Mouse (Mus musculus) large intestine, adult 2 months (tissue): ENCODE results near the gene Bloc1s3. TPM values are rescaled to one million over a fixed set of nuclear protein-coding genes. Genes with fewer than 3 reads are reported as not detected.

Source experiments
- DNase-seq: peaks from one replicate; pipeline ENCODE4 v3.0.0-alpha.2; 2012; ENCODE audit warnings: low read depth, low spot score
- WGBS: fragments of 180-500 bp; shearing (Covaris S2); methylation state at CpG from one replicate; pipeline ENCODE4 v1.1.7; 2018; 5-methylcytosine and 5-hydroxymethylcytosine counted together
- polyA plus RNA-seq: library from polyadenylated mRNA; depleted of rRNA; stranded (reverse); fragments of >200 nt; gene quantifications from 2 replicates; pipeline ENCODE4 v1.2.3, GENCODE M21; 2012; rRNA removed

Gene Bloc1s3
- polyA plus RNA-seq, 1 experiment, result 8.3 TPM

DNA sequence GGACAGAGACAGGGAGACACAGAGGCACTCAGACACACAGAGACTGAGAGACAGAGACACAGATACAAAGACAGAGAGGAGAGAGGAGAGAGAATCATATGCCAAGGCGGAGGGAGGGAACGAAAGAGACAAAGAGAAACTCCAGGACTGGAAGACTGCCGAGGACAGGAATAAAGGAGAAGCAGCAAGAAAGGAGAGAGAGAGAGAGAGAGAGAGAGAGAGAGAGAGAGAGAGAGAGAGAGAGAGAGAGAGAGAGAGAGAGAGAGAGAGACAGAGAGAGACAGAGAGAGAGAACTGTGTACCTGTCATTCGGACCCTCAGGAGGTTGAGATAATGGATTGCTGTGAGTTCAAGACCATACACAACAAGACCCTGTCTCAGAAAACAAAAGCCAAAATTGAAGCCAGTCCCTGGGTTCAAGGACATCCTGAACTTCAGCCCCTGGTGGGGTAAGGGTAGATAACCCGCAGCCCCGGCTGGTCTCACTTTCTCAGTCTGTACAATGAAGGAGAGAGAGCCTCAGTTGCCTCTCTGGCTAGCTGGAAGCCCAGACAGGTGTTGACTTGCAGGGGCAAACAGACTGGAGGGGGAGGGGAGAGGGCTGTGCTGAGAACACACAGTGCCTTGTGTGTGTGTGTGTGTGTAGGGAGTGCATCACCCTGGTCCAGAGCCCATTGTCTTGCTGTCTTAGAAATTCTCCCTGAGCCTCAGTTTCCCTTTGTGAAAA lies 48.9 kb downstream of the Bloc1s3 start:
- 32% methylated on average over 6 of the region's 6 CpGs for WGBS
- DNase-seq, result no peak

DNA sequence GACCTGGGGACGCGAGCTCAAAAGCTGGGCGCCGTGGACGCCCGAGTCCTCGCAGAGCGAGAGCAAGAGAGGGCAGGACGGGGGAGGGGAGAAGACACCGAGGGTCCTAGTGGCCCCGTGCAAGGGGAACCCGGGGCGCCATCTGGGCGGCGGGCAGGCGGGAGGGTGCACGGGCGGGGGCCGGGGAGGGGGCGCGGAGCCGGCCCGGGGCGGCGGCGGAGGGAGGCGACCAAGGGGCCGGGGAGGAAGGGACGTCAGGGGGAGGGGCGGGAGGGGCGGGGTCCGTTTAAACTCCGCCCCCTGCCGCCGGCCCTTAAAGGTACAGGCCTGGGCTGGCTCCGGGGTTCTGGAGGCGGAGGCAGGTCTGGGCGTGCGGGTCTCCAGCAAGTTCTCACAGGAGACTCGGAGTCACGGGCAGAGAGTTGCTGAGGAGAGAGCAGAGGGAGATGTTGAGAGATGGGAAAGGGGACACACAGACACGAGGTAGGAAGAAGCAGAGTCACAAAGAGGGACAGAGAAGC lies 49.5 kb downstream of the Bloc1s3 start, which contains the start of gene Mark4:
Gene Mark4 (minus strand): TSS at position 231 of the 521 bp plus-strand sequence.
- peak; percentile 29 for DNase-seq
- 1% methylated on average over 38 of the region's 42 CpGs for WGBS

DNA sequence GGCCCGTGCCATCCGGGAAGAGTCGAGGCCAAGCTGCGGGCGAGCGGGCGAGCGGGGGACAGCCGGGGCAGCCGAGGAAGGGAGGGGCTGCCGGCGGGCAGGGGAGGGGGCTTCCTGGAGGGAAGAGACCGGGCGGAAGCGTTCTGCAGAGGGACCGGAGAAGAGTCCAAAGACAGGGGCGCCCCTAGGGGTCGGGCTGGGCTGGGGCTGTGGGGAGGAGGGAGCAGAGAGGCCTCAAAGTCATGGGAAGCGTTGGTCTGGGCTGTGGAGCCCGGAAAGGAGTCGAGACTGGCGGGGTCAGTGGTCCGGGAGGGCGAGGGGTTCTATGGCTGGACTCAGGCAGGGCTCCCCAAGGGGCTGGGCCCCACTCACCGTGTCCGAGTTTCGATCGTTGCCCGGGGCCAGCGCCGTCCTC lies 50.1 kb downstream of the Bloc1s3 start:
- WGBS, result under 1% methylated on average over 31 of the region's 31 CpGs
- DNase-seq, result no peak

DNA sequence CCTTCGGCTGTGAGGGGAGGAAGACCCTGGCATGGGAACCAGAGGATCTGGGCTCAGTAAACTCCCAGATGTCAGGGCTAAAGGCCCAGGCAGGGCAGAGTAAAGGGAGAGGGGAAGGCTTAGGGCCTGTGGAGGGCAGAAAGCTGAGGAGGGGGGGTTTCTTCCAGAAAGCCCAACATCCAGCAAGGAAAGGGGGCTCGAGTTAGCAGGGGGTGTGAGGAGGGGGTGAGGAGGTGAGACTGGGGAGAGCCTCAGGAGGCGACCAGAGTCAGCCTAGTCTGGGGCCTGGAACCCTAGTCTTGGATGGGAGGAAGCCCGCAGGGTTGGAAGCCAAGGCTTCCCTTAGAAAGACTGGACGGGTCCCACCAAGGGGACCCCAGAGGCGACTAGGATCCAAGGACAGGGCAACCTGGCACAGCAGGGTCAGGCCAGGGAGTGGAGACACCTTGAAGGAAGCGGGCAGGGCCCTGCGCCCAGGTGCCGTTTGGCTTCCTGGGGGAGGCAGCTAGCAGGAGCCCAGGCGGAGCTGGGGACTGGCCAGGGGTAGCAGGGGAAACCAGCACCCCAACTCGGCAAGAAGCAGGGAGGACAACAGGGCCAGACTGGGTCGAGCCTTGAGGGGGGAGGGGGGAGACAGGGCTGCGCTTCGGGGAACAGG lies 50.6 kb downstream of the Bloc1s3 start:
- WGBS, result 11% methylated on average over 14 of the region's 14 CpGs
- DNase-seq, result no peak

DNA sequence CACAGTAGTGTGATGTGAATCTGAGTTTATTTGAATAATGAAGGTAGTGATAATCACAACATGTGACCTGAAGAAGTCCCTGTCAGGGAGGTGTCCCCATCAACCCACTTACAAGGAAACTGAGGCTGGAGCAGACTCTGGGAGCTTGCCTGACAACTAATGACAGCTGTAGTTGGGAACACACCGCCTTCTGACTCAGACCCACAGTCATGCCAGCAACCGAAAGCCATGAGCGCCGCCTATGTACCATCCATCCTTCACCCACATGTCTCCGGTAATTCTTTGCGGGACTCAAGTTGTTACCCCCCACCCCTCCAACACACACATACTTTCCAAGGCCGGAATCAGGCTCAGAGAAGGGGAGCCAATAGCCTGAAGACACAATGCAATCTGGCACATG lies 51.5 kb downstream of the Bloc1s3 start:
- WGBS, result 89% methylated on average over 7 of the region's 7 CpGs

DNA sequence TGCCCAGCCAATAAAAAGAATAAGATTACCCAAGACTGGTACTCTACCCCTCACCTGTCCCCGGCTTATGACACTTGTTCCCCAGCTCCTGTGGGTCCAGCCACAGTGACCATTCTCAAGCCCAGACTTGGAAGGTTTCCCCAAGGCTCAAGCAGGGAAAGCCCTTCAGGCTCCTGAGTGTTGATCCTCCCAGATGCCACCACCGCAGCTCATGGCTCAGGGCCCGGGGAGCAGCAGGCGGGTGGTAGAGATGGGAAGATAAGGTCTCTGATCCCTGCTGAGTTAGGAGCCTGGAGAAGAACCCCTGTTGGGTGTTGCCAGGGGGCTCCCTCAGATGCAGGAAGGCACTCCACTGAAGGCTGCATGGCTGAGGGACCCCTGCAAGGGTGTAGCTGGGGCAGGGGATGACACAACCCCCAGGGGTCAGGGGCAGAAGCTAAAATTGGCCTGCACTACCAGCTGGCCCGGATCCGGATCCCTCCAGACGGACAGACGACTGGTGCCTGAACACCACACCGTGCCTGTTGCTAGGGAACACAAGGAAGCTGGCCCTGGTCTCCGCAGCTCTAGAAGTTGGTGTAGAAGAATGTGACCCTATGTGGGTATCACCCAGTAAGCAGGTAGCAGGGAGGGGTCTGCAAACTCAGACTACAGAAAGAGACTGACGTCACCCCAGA lies 52.2 kb downstream of the Bloc1s3 start:
- 77% methylated on average over 11 of the region's 11 CpGs for WGBS
- no peak for DNase-seq

More for the DNA sequence above, 51.5 kb downstream of the Bloc1s3 start:
- no peak for DNase-seq

DNA sequence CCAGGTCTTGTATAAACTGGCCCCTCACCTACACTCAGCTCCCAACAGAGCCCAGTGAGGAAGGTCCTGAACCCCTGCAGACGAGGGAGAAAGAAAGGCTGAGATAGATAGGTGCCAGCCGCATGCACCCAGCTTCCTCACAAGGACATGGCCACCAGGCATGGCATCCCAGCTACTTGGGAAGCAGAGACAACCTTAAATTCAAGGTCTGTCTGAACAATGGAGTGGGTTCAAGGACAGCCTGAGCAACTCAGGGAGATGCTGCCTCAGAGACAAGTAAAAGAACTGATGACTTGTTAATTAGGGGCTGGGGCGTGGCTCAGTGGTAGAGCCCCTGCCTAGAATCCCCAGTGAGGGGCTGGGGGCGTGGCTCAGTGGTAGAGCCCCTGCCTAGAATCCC lies 53.0 kb downstream of the Bloc1s3 start:
- 87% methylated on average over 4 of the region's 4 CpGs for WGBS
- no peak for DNase-seq

Other genes starting within 250 kb of the Bloc1s3 start
- gene Vasp, start 236.6 kb downstream of the Bloc1s3 start, polyA plus RNA-seq, result 241 and 341 TPM in 2 replicates
- 0.33 and 1.3 TPM in 2 replicates for gene Ppm1n, start 228.3 kb downstream of the Bloc1s3 start, polyA plus RNA-seq
- gene Rtn2, start 225.7 kb downstream of the Bloc1s3 start, polyA plus RNA-seq, result 12.7 and 18.9 TPM in 2 replicates
- 1.4 and 6.2 TPM in 2 replicates for gene Fosb, start 198.3 kb downstream of the Bloc1s3 start, polyA plus RNA-seq
- 26.9 and 31.2 TPM in 2 replicates for gene Ercc1, start 163.6 kb downstream of the Bloc1s3 start, polyA plus RNA-seq
- 3.2 and 4.1 TPM in 2 replicates for gene Cd3eap, start 148.9 kb downstream of the Bloc1s3 start, polyA plus RNA-seq
- gene Ppp1r13l, start 148.6 kb downstream of the Bloc1s3 start, polyA plus RNA-seq, result 4.8 and 5.7 TPM in 2 replicates
- gene Ercc2, start 126.4 kb downstream of the Bloc1s3 start, polyA plus RNA-seq, result 28.7 and 36.5 TPM in 2 replicates
- 1.2 and 2.0 TPM in 2 replicates for gene Klc3, start 104.3 kb downstream of the Bloc1s3 start, polyA plus RNA-seq
- 56.4 and 81.7 TPM in 2 replicates for gene Ckm, start 103.6 kb downstream of the Bloc1s3 start, polyA plus RNA-seq
- gene Mark4, start 49.5 kb downstream of the Bloc1s3 start, polyA plus RNA-seq, result 7.1 and 10.7 TPM in 2 replicates
- 6.0 and 6.6 TPM in 2 replicates for gene Exoc3l2, start 45.0 kb downstream of the Bloc1s3 start, polyA plus RNA-seq
- gene Trappc6a, start within 50 bp of the Bloc1s3 start, polyA plus RNA-seq, result 106 and 108 TPM in 2 replicates
- gene Nkpd1, start 9.5 kb upstream of the Bloc1s3 start, polyA plus RNA-seq, result 0.19 and 0.21 TPM in 2 replicates
- gene Ppp1r37, start 54.7 kb upstream of the Bloc1s3 start, polyA plus RNA-seq, result 77.1 and 78.1 TPM in 2 replicates
- gene Zfp296, start 68.9 kb upstream of the Bloc1s3 start, polyA plus RNA-seq, result 2.5 and 4.2 TPM in 2 replicates
- gene Gemin7, start 69.2 kb upstream of the Bloc1s3 start, polyA plus RNA-seq, result 95.0 and 95.2 TPM in 2 replicates
- 39.5 and 76.8 TPM in 2 replicates for gene Clasrp, start 96.1 kb upstream of the Bloc1s3 start, polyA plus RNA-seq
- gene Relb, start 121.1 kb upstream of the Bloc1s3 start, polyA plus RNA-seq, result 76.0 and 88.5 TPM in 2 replicates
- 155 and 188 TPM in 2 replicates for gene Clptm1, start 156.7 kb upstream of the Bloc1s3 start, polyA plus RNA-seq
- gene Apoc2, start 169.6 kb upstream of the Bloc1s3 start, polyA plus RNA-seq, result 201 and 493 TPM in 2 replicates
- 0.19 TPM in 1 of 2 replicates, not detected in the other for gene Gm44805, start 173.1 kb upstream of the Bloc1s3 start, polyA plus RNA-seq
- gene Apoc4, start 173.1 kb upstream of the Bloc1s3 start, polyA plus RNA-seq, result 1.3 and 1.4 TPM in 2 replicates
- 0.29 and 1.9 TPM in 2 replicates for gene Apoc1, start 184.3 kb upstream of the Bloc1s3 start, polyA plus RNA-seq
- 393 and 660 TPM in 2 replicates for gene Apoe, start 190.8 kb upstream of the Bloc1s3 start, polyA plus RNA-seq
- 97.8 and 115 TPM in 2 replicates for gene Tomm40, start 207.1 kb upstream of the Bloc1s3 start, polyA plus RNA-seq
- gene Nectin2, start 242.1 kb upstream of the Bloc1s3 start, polyA plus RNA-seq, result 132 and 182 TPM in 2 replicates